Mouse (Mus musculus) ovary, postnatal 14 days (tissue): ENCODE measurements around the gene Calhm3.

Experiments
- DNase-seq: peaks from one replicate; pipeline ENCODE4 v3.0.0; 2022; ENCODE audit warnings: low spot score

Calhm3 gene

GRCm38 (mm10) chr19:47157664-47158063, at the start of gene Calhm3:
Gene Calhm3 (minus strand): TSS chr19:47157764.
- DNase-seq: no peak

GRCm38 (mm10) chr19:47206126-47206525, 48.6 kb upstream of the Calhm3 start:
- no peak for DNase-seq

GRCm38 (mm10) chr19:47204653-47205052, 47.1 kb upstream of the Calhm3 start:
- no peak for DNase-seq

- DNase-seq: no peak
Observed at GRCm38 (mm10) chr19:47203042-47203441, 45.5 kb upstream of the Calhm3 start.

- no peak for DNase-seq
Observed at GRCm38 (mm10) chr19:47202429-47202828, 44.9 kb upstream of the Calhm3 start.

GRCm38 (mm10) chr19:47201972-47202371, 44.4 kb upstream of the Calhm3 start:
- DNase-seq: no peak

GRCm38 (mm10) chr19:47198671-47199350, 41.2 kb upstream of the Calhm3 start:
- no peak for DNase-seq

GRCm38 (mm10) chr19:47192158-47192557, 34.6 kb upstream of the Calhm3 start:
- DNase-seq: no peak

GRCm38 (mm10) chr19:47188515-47189128, 31.1 kb upstream of the Calhm3 start:
- no peak for DNase-seq

- no peak for DNase-seq
Observed at GRCm38 (mm10) chr19:47186514-47187275, 29.1 kb upstream of the Calhm3 start.

- no peak for DNase-seq
Observed at GRCm38 (mm10) chr19:47184736-47185135, 27.2 kb upstream of the Calhm3 start.

- DNase-seq: no peak
Observed at GRCm38 (mm10) chr19:47184221-47184620, 26.7 kb upstream of the Calhm3 start.

GRCm38 (mm10) chr19:47180011-47180410, 22.4 kb upstream of the Calhm3 start:
- no peak for DNase-seq

GRCm38 (mm10) chr19:47179272-47179809, 21.8 kb upstream of the Calhm3 start:
- no peak for DNase-seq

GRCm38 (mm10) chr19:47178431-47179271, 21.1 kb upstream of the Calhm3 start, which contains the start of gene Neurl1a:
Gene Neurl1a (plus strand): TSS chr19:47178820.
- peak; percentile 42 for DNase-seq

GRCm38 (mm10) chr19:47178001-47178400, 20.4 kb upstream of the Calhm3 start:
- DNase-seq: no peak

- DNase-seq: no peak
Observed at GRCm38 (mm10) chr19:47176916-47177505, 19.4 kb upstream of the Calhm3 start.

- no peak for DNase-seq
Observed at GRCm38 (mm10) chr19:47175472-47175871, 17.9 kb upstream of the Calhm3 start.

- DNase-seq: no peak
Observed at GRCm38 (mm10) chr19:47174515-47174914, 17.0 kb upstream of the Calhm3 start.

- peak; percentile 82 for DNase-seq
Observed at GRCm38 (mm10) chr19:47168793-47169412, 11.3 kb upstream of the Calhm3 start.

- DNase-seq: no peak
Observed at GRCm38 (mm10) chr19:47168223-47168622, 10.7 kb upstream of the Calhm3 start.
